Mouse (Mus musculus) lung, embryonic 16.5 days (tissue): ENCODE measurements around the gene Dohh. TPM values are rescaled to one million over a fixed set of nuclear protein-coding genes. Genes with fewer than 3 reads are reported as not detected.

Experiments used
- ATAC-seq: fragments of 200-750 bp; cut with Nextera tagmentation; 2 replicates; pipeline ENCODE4 v1.8.0; 2017; ENCODE audit warnings: low read depth, mild to moderate bottlenecking, moderate library complexity
- H3K27ac ChIP-seq: fragments of 300-500 bp; sonication (generic); 2 replicates; pipeline ENCODE4 v1.5.1; 2014; ENCODE audit warnings: mild to moderate bottlenecking, control low read depth, low read length
- H3K27me3 ChIP-seq: fragments of 300-500 bp; sonication (generic); 2 replicates; pipeline ENCODE4 v1.6.1; 2014; ENCODE audit warnings: low read depth, low read length, mixed read lengths; ENCODE audit not compliant: control insufficient read depth, insufficient read depth
- H3K36me3 ChIP-seq: fragments of 300-500 bp; sonication (generic); 2 replicates; pipeline ENCODE4 v1.6.1; 2014; ENCODE audit warnings: low read length; ENCODE audit not compliant: control insufficient read depth, insufficient read depth
- H3K4me1 ChIP-seq: fragments of 300-500 bp; sonication (generic); replicated peaks from 2 replicates; pipeline ENCODE4 v1.6.1; 2014; ENCODE audit warnings: low read length, mixed read lengths; ENCODE audit not compliant: control insufficient read depth, insufficient read depth
- H3K4me2 ChIP-seq: fragments of 300-500 bp; sonication (generic); 2 replicates; pipeline ENCODE4 v1.6.1; 2014; ENCODE audit warnings: low read depth, low read length, control low read depth
- H3K4me3 ChIP-seq: fragments of 300-500 bp; sonication (generic); 2 replicates; pipeline ENCODE4 v1.5.1; 2014; ENCODE audit warnings: mild to moderate bottlenecking, low read length, control low read depth
- H3K9ac ChIP-seq: fragments of 300-500 bp; sonication (generic); 2 replicates; pipeline ENCODE4 v1.6.1; 2014; ENCODE audit warnings: low read length, control low read depth
- H3K9me3 ChIP-seq: fragments of 300-500 bp; sonication (generic); 2 replicates; pipeline ENCODE4 v1.6.1; 2016; ENCODE audit warnings: low read length; ENCODE audit not compliant: control insufficient read depth
- WGBS: fragments of 180-500 bp; shearing (Covaris S2); extraction: QIAGEN DNeasy Blood & Tissue Kit; methylation state at CpG from one replicate; pipeline ENCODE4 v1.1.7; 2014; 5-methylcytosine and 5-hydroxymethylcytosine counted together
- polyA plus RNA-seq: library from polyadenylated mRNA; unstranded; fragments of >200 nt; fragmentation: Nextera tagmentation; extraction: Ambion mirVana; gene quantifications from 2 replicates; pipeline ENCODE4 v1.2.1, GENCODE M21; 2015

Gene Dohh
- polyA plus RNA-seq, 1 experiment from 2014 or later = 71.4 TPM

DNA sequence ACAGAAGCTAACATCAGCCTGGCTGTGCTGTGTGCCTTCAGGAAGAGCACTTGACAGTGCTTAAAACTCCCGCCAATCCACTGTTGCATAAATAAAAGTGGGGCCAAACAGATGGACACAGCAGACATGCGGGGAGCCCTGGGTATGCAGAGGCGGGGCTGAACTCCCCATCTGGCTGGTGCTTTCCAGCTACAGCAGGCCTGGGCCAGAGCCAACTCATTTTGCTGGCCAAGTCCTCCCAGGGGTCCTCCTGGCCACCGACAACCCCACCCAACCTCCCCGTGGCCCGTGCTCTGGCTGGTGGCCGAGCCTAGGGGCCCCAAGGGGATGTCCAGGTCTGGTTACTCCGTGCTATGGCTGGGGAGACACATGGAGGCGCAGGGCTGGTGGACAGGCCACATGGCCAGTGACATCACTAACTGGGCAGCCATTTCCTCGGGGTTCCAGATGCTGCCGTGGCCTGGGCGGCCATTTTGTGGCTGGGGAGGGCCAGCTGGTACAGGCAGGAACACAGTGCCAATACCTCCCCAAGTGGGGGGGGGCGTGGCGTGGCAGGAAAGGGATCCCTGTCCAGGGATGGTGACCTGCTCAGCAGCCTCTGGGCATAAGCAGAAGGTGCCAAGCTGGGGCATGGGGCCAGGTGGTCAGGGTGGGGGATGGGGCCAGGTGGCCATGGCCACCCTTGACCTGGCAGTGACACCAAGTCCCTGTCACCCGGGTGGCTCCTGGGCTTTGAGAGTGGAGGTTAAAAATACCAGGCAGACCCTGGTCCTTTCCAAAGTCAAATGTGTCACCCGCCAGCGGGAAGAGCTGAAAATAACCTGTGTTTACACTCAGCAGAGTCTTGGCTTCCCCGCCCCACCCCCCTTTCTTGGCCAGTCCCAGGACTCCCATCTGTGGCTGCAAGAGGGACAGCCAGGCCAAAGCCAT, 27.5 kb downstream of the Dohh start:
- Histone ChIP-seq H3K36me3 (peaks cover 6% of the 10 kb centered on the region; the same call in 1 of the 2 replicates), H3K4me3 (peak overlapping the region; percentile 20; the same call in 1 of the 2 replicates), H3K4me1 (peaks cover 92% of the 10 kb centered on the region), H3K27ac (peak overlapping the region; percentile 97), H3K4me2 (peak overlapping the region; percentile 52), H3K27me3 (no peaks in the 10 kb centered on the region), H3K9me3 (no peaks in the 10 kb centered on the region), H3K9ac (peak overlapping the region; percentile 42)
- 32% methylated on average over 18 of the region's 18 CpGs for WGBS
- ATAC-seq = peak; percentile 20

DNA sequence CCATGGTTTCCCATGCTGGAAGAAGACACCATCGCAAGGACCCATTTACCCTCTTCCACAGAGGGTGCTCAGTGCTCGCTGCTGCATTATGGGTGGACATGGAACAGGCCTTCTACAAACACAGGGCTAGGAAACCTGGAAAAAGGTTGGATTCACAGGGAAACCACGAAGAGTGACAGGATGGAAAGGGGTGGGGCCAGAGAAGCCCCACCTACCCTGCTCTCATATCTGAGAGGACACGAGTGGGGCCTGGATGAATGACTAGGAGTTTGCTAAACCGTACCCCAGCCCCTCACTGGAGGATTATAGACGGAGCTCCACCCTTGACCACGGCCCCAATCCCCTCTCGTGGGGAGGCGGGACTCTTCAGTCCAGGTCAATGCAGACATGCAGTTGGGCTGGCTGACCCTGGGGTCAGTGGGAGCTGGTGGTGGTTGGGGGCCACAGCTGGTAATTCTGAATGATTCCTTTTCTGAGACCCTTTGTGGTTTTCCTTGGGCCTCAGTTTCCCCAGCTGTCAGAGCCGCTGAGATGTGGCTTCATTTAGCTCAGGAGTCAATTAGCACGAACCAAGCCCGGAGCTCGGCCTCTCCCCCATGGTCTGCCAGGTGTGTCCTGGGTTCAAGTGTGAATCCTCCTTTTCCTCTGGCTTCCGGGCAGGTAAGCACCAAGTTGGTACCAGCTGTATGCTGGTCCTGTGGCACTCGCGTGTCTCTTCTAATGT, 28.5 kb downstream of the Dohh start:
- 0 out of 2 replicates have a peak, but pooled peaks cover 2% of the 10 kb centered on the region for H3K36me3 ChIP-seq
- no peak overlapping the region for H3K4me3 ChIP-seq
- no peak for ATAC-seq
- H3K4me2 ChIP-seq = 0 out of 2 replicates have a peak overlapping the region, but pooled peaks have one; percentile 52
- peak overlapping the region; percentile 97 for H3K27ac ChIP-seq
- peak overlapping the region; percentile 42 for H3K9ac ChIP-seq
- H3K4me1 ChIP-seq = peaks cover 92% of the 10 kb centered on the region
- WGBS = 59% methylated on average over 16 of the region's 16 CpGs
- H3K27me3 ChIP-seq = no peaks in the 10 kb centered on the region
- no peaks in the 10 kb centered on the region for H3K9me3 ChIP-seq

DNA sequence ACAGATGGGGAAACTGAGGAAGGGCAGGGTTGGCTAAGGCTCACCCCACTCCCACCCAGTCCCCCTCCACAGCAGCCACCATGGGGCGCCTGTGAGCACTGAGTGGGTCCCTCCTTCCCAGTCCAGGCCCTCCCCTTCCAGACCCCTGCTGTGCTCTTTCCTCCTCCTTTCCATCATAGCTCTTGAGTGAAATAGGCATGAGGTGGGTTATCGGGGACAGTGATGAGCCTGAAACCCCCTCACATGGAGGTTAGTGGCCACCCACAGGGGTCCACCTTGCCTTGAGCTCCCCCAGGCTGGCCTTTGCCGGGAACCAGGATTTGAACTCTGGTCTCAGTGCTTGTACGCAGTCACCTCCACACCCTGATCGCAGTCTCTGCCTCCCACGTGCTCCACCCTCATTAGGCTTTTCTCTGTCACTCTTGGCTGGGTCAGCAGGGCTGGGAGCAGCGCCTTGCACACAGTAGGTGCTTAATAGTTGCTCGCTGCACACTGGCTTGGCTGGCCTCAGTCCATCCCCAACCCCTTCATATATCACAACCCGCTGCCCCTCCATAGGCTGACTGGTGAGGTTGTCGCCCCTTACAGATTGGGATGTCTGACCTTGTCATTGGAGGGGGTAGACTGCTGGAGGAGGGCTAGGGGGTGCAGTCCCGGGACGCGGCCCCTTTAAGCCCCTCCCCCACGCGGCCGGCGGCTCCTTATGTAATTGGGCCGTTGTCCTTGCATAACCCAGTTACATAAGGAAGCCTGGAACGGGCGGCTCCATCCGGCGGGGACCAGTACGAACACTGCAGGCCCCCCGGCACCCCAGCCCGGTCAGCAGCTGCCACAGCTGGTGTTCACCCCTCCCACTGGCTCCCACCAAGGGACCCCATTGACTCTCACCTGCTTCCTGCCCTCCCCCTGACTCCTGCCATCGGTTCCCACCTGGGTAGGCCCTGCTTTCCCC, 29.4 kb downstream of the Dohh start:
- Histone ChIP-seq H3K27ac (peak overlapping the region; percentile 81), H3K4me2 (peak overlapping the region; percentile 52), H3K4me3 (peak overlapping the region; percentile 30), H3K9me3 (no peaks in the 10 kb centered on the region), H3K4me1 (peaks cover 90% of the 10 kb centered on the region), H3K27me3 (no peaks in the 10 kb centered on the region), H3K9ac (peak overlapping the region; percentile 54), H3K36me3 (no peaks in the 10 kb centered on the region)
- WGBS = 25% methylated on average over 26 of the region's 26 CpGs
- ATAC-seq = peak; percentile 42

DNA sequence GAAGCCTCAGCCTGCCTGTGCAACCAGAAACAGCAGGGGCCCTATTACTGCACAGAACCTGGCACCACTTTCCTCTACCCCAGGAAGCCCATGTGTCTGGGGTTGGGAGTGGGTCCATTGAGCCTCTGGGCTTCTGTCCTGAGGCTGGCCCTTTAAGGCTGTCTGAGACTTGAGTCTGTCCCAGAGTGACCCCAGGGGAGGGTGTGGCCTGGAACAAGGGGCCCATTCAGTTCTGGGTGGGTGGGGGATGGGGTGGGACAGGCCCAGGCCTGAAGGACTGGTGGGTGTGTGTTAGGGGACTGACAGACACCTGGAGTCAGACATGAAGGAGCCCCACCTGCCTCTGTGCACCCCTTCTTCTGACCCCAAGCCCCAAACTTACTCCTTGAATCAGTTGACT, 30.5 kb downstream of the Dohh start:
- Histone ChIP-seq H3K4me2 (no peak overlapping the region; the same call in 1 of the 2 replicates), H3K9me3 (no peaks in the 10 kb centered on the region), H3K36me3 (peaks cover under 1% of the 10 kb centered on the region; the same call in 1 of the 2 replicates), H3K27me3 (no peaks in the 10 kb centered on the region), H3K9ac (no peak overlapping the region; the same call in 1 of the 2 replicates), H3K4me3 (no peak overlapping the region), H3K4me1 (peaks cover 87% of the 10 kb centered on the region), H3K27ac (peak overlapping the region; percentile 81; the same call in 1 of the 2 replicates)
- no peak for ATAC-seq

DNA sequence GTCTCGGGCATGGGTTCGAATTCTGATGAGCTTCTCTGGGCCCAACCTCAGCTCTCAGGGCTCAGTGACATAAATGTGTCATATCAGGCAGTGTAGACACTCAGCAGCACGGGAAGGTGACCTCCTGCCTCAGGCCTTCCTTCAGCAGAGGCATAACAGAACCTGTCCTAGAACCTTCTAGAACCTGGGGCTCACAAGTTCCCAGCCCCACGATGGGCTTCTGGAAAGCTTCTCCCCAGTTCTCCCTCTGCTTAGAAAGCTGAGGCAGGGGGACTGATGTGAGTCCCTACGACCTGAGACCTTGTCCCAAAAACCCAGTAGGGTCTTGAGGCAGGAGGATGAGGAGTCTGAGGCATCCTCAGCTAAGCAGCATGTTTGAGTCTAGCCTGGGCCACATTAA, 30.9 kb downstream of the Dohh start:
- no peak overlapping the region for H3K4me3 ChIP-seq
- peak overlapping the region; percentile 18; the same call in 1 of the 2 replicates for H3K9ac ChIP-seq
- no peaks in the 10 kb centered on the region for H3K27me3 ChIP-seq
- WGBS = 75% methylated on average over 5 of the region's 5 CpGs
- H3K27ac ChIP-seq = peak overlapping the region; percentile 94; the same call in 1 of the 2 replicates
- no peak overlapping the region for H3K4me2 ChIP-seq
- peaks cover 86% of the 10 kb centered on the region for H3K4me1 ChIP-seq
- no peaks in the 10 kb centered on the region for H3K9me3 ChIP-seq
- no peak for ATAC-seq
- H3K36me3 ChIP-seq = peaks cover 5% of the 10 kb centered on the region

DNA sequence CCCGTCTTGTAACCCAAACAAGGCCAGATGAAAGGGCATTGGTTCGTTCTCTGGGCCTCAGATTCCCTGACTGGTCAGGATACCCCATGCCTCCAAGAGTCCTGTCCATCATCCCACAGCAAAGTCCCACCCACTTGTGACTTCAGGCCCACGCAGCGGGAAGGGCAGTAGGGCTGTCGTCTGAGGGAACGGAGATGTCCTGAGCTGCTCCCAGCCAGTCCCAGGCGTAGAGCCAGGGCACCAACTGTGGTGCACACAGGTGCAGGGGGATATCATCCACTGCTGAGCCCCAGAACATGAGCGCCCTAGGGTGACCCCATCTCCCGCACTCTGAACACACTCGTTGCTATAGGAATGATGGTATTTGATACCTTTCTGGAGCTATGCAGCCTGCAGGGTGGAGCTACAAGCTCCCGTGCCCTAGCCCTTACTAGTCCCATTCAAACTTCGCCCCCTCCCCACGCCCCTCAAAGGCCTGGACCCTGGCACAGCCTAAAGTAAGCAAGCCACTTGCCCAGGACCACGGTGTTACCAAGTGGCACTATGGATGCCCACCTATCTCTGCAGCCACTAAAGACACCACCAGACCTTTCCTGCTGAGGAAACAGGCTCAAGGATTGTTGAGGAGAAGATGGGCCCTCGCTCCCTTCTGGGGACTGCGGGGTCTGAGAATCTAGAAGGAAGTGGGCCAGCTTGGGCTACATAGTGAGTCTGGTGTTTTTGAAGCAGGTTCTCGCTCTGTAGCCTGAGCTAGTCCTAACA, 31.5 kb downstream of the Dohh start:
- peaks cover 7% of the 10 kb centered on the region for H3K36me3 ChIP-seq
- peak overlapping the region; percentile 94 for H3K27ac ChIP-seq
- 0 out of 2 replicates have a peak overlapping the region, but pooled peaks have one; percentile 18 for H3K9ac ChIP-seq
- no peak overlapping the region for H3K4me2 ChIP-seq
- no peaks in the 10 kb centered on the region for H3K27me3 ChIP-seq
- ATAC-seq = no peak
- H3K9me3 ChIP-seq = no peaks in the 10 kb centered on the region
- peaks cover 82% of the 10 kb centered on the region for H3K4me1 ChIP-seq
- H3K4me3 ChIP-seq = no peak overlapping the region
- 59% methylated on average over 17 of the region's 17 CpGs for WGBS

DNA sequence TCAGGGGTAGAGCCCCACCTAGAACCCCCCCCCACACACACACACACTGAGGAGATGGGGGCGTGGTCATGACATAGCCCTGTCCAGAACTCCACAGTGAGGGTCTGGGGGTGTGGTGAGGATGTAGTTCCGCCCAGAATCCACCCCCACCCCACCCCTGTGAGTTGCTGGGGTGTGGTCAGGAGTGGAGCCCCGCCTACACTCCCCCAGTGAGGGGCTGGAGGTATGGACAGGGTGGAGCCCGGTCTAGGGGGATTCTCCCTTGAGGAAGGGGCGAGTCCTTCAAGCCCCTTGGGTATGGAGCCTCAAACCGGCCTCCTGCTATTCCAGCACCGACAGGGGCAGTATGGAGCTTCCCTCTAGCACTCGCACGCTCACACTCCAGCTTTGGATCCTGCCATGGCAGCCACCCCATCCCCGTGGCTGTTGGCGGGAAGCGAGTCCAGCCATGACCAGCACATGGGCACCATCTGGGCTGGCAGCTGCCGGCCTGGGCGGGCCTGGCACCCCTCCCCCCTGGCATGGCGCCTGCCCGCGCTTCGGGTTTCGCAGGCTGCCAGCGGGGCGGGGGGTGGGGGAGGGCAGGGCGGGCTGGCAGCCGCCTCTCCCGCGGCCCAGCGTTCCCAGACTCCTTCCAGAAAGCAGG, 32.5 kb downstream of the Dohh start:
- H3K9ac ChIP-seq = peak overlapping the region; percentile 65
- H3K4me1 ChIP-seq = peaks cover 73% of the 10 kb centered on the region
- no peaks in the 10 kb centered on the region for H3K9me3 ChIP-seq
- WGBS = 2% methylated on average over 26 of the region's 26 CpGs
- H3K4me2 ChIP-seq = peak overlapping the region; percentile 70
- peaks cover 7% of the 10 kb centered on the region for H3K36me3 ChIP-seq
- ATAC-seq = peak; percentile 62
- H3K27ac ChIP-seq = peak overlapping the region; percentile 94
- peak overlapping the region; percentile 38 for H3K4me3 ChIP-seq
- no peaks in the 10 kb centered on the region for H3K27me3 ChIP-seq
